Mouse (Mus musculus): Measurements from ENCODE around the gene Gp5. TPM values are rescaled to one million over a fixed set of nuclear protein-coding genes. Genes with fewer than 3 reads are reported as not detected.

Gp5 gene
- polyA plus RNA-seq, 1 experiment from 2014 or later: 0.29 TPM

GRCm38 (mm10) chr16:30258441-30258840 is 52.1 kb downstream of the Gp5 start:
- no peak overlapping the region for H3K9ac ChIP-seq (replicated peaks; ENCODE audit: low read depth, low read length)
- H3K27me3 ChIP-seq (ENCODE audit: control insufficient read depth, insufficient read depth, low read length): no peaks in the 10 kb centered on the region
- H3K4me2 ChIP-seq (ENCODE audit: low read depth, low read length): no peak overlapping the region
- no peak overlapping the region for H3K27ac ChIP-seq (ENCODE audit: low read depth, low read length)
- WGBS: 82% methylated on average over 7 of the region's 7 CpGs
- no peaks in the 10 kb centered on the region for H3K4me1 ChIP-seq (ENCODE audit: control insufficient read depth, insufficient read depth, low read length)
- no peak for ATAC-seq (ENCODE audit: low read depth)
- H3K36me3 ChIP-seq (ENCODE audit: control insufficient read depth, insufficient read depth, low read length): no peaks in the 10 kb centered on the region
- no peak overlapping the region for H3K4me3 ChIP-seq (ENCODE audit: low read depth, low read length)
- H3K9me3 ChIP-seq (ENCODE audit: control insufficient read depth, low read length): no peaks in the 10 kb centered on the region

GRCm38 (mm10) chr16:30257718-30258117 is 52.9 kb downstream of the Gp5 start:
- ATAC-seq (ENCODE audit: low read depth): no peak
- no peak overlapping the region for H3K27ac ChIP-seq (ENCODE audit: low read depth, low read length)
- no peak overlapping the region for H3K4me2 ChIP-seq (ENCODE audit: low read depth, low read length)
- no peaks in the 10 kb centered on the region for H3K4me1 ChIP-seq (ENCODE audit: control insufficient read depth, insufficient read depth, low read length)
- no peak overlapping the region for H3K4me3 ChIP-seq (ENCODE audit: low read depth, low read length)
- no peaks in the 10 kb centered on the region for H3K27me3 ChIP-seq (ENCODE audit: control insufficient read depth, insufficient read depth, low read length)
- no peaks in the 10 kb centered on the region for H3K36me3 ChIP-seq (ENCODE audit: control insufficient read depth, insufficient read depth, low read length)
- WGBS: 81% methylated on average over 9 of the region's 9 CpGs
- no peaks in the 10 kb centered on the region for H3K9me3 ChIP-seq (ENCODE audit: control insufficient read depth, low read length)
- no peak overlapping the region for H3K9ac ChIP-seq (replicated peaks; ENCODE audit: low read depth, low read length)

Other genes starting within 250 kb of the Gp5 start
- 8.1 and 12.7 TPM in 2 replicates for gene Hes1, start 246.4 kb downstream of the Gp5 start, polyA plus RNA-seq (2014; fragmentation: Nextera tagmentation; extraction: Ambion mirVana)
- not detected in 2 replicates for gene Cpn2, start 43.3 kb downstream of the Gp5 start, polyA plus RNA-seq (2014; fragmentation: Nextera tagmentation; extraction: Ambion mirVana)
- 0.31 and 1.1 TPM in 2 replicates for gene Lrrc15, start 27.5 kb downstream of the Gp5 start, polyA plus RNA-seq (2014; fragmentation: Nextera tagmentation; extraction: Ambion mirVana)
- gene Atp13a3, start 95.2 kb upstream of the Gp5 start, polyA plus RNA-seq (2014; fragmentation: Nextera tagmentation; extraction: Ambion mirVana): 13.0 and 15.1 TPM in 2 replicates
- gene Tmem44, start 240.1 kb upstream of the Gp5 start, polyA plus RNA-seq (2014; fragmentation: Nextera tagmentation; extraction: Ambion mirVana): 65.0 and 73.8 TPM in 2 replicates